Mouse (Mus musculus) MEL-GATA-1-ER (cell line): ENCODE results near the gene Man1c1.

Experiments
- DNase-seq: peaks from one replicate; pipeline ENCODE4 v3.0.0-alpha.2; 2012; ENCODE audit warnings: low read depth; ENCODE audit errors: extremely low read depth

Man1c1 gene

DNA sequence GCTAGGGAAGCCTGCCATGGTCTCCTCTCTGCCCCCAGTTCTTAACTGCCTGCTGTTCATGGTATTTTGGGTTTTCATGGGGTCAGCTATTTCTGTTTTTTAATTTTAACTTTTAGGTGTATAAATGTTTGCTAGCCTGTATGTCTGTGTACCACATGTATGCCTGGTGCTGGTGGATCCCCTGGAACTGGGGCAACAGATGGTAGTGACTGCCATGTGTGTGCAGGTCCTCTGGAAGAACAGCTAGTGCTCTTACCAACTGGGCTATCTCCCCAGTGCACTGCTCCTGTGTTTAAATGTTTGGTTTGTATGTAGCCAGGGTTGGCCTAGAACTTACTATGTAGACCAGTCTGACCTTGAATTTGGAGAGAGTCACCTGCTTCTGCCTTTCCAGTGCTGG lies 184.8 kb downstream of the Man1c1 start:
- DNase-seq = no peak

DNA sequence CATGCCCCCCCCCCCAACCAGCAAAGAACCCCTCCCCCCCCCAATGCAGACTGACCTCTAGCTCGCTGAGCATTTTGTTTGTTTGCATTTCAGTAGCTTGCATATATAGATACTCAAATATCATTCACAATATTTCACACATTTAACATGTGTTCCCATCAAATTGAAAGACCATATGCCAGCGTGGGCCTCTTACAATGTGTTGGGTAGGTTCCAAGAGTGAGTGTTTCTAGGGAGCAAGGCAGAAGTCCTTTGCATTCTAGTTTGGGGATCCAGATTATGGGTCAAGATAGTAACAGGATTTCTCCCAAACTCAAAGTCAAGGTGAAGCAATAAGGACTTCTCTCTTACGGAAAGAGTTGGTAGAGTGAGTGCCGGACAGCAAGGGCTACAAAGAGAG lies 185.5 kb downstream of the Man1c1 start:
- DNase-seq = no peak

DNA sequence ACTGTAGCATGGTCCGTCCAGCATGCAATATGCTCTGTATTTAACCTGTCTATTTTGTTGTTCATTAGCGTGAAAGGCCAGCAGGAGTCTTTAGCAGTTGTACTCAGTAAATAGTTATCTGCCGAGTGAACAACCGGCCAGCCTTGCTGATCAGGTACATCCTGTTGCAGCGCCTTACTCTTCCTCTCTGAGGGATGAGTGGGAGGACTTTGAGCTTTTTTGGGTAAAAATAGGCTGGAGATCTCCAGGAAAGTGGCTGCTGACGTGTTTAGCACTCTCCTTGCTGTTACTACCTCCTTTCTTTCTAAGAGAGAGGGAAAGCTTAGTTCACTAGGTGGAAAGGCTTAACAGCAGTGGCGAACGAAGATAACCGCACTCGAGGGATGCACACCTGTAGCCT lies 186.4 kb downstream of the Man1c1 start:
- no peak for DNase-seq

DNA sequence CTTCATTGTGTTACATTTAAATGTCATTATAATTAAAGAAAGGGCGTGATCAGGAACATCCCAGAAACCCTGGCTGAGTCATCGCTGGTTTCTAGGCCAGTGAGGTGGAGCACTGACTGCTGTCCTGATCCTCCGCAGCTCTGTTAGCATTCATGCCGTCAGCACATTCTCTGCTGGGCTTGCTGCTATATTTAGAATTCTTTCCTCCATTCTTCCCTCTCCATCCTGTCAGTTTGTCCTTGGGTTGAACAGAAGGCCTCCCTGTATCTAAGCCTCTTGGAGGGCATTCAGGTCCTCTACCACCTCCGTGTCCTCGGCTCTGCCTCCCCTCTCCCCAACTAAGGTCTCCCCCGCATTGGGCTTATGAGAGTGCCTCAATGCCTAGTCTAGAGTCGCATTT lies 187.1 kb downstream of the Man1c1 start:
- no peak for DNase-seq

GRCm38 (mm10) chr4:134515614-134516013 lies 188.5 kb downstream of the Man1c1 start:
- DNase-seq = no peak

DNA sequence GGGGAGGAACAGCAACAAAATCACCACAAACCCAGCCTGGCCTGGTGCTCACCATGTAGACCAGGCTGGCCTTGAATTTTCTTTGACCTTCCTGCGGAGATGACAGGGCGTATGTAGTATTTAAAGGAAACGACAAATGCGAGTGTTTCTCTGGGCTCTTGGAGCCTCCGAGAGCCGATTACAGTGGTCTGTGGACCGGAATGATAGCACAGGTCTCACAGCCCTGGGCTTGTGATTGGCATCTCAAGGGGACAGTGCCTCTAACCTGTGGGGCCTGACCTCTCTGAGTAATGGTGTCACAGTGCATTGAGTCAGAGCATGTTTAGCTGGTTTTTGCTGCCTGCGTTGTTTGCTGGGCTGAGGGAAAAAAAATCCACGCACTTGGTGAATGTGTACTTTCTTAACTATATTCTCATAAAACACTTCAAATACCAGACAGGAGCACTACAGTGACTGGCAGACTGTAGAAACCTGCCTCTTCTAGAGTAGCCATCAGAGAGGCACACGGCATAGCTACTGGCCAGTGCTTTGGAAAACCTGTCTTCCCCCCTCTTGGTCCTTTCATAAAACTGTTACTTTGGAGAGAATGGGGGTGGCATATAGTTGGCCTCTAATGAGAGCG lies 189.7 kb downstream of the Man1c1 start:
- no peak for DNase-seq

GRCm38 (mm10) chr4:134512798-134513197 lies 191.3 kb downstream of the Man1c1 start:
- DNase-seq = no peak

GRCm38 (mm10) chr4:134511730-134512129 lies 192.4 kb downstream of the Man1c1 start:
- DNase-seq = no peak
